Mouse (Mus musculus) limb, embryonic 14.5 days (tissue): ENCODE measurements around the gene Gm281. TPM values are rescaled to one million over a fixed set of nuclear protein-coding genes. Genes with fewer than 3 reads are reported as not detected.

Experiments used
- ATAC-seq: fragments of 200-750 bp; cut with Nextera tagmentation; 2 replicates; pipeline ENCODE4 v1.8.0; 2017; ENCODE audit warnings: low read depth, moderate number of reproducible peaks, moderate TSS enrichment; ENCODE audit not compliant: low FRiP score
- DNase-seq: peaks from one replicate; pipeline ENCODE4 v3.0.0-alpha.2; 2015; ENCODE audit warnings: low spot score
- H3K27ac ChIP-seq: fragments of 300-500 bp; sonication (generic); replicated peaks from 2 replicates; pipeline ENCODE4 v1.5.1; 2014; ENCODE audit warnings: low read depth, mild to moderate bottlenecking, low read length, moderate library complexity, mixed read lengths
- H3K27me3 ChIP-seq: fragments of 300-500 bp; sonication (generic); 2 replicates; pipeline ENCODE4 v1.6.1; 2014; ENCODE audit warnings: low read length, mixed read lengths; ENCODE audit not compliant: control insufficient read depth, insufficient read depth
- H3K36me3 ChIP-seq: fragments of 300-500 bp; sonication (generic); 2 replicates; pipeline ENCODE4 v1.6.1; 2014; ENCODE audit warnings: mild to moderate bottlenecking, low read length, moderate library complexity, mixed read lengths; ENCODE audit not compliant: control insufficient read depth, insufficient read depth
- H3K4me1 ChIP-seq: fragments of 300-500 bp; sonication (generic); 2 replicates; pipeline ENCODE4 v1.6.1; 2014; ENCODE audit warnings: antibody characterized with exemption, low read length, mixed read lengths; ENCODE audit not compliant: control insufficient read depth, insufficient read depth
- H3K4me2 ChIP-seq: fragments of 300-500 bp; sonication (generic); replicated peaks from 2 replicates; pipeline ENCODE4 v1.6.1; 2014; ENCODE audit warnings: low read depth, mild to moderate bottlenecking, low read length, moderate library complexity; ENCODE audit not compliant: severe bottlenecking
- H3K4me3 ChIP-seq: fragments of 300-500 bp; sonication (generic); replicated peaks from 2 replicates; pipeline ENCODE4 v1.5.1; 2014; ENCODE audit warnings: low read length
- H3K9ac ChIP-seq: fragments of 300-500 bp; sonication (generic); 2 replicates; pipeline ENCODE4 v1.6.1; 2014; ENCODE audit warnings: mild to moderate bottlenecking, low read depth, low read length, moderate library complexity; ENCODE audit not compliant: severe bottlenecking
- H3K9me3 ChIP-seq: fragments of 300-500 bp; sonication (generic); 2 replicates; pipeline ENCODE4 v1.6.1; 2016; ENCODE audit warnings: low read length; ENCODE audit not compliant: control insufficient read depth
- POLR2A ChIP-seq: fragments of 200-500 bp; IDR thresholded peaks from 2 replicates; pipeline ENCODE4 v1.8.0; 2012; ENCODE audit warnings: inconsistent platforms, mild to moderate bottlenecking, moderate library complexity, borderline replicate concordance; ENCODE audit not compliant: insufficient read depth, insufficient read length; ENCODE audit errors: extremely low read depth
- WGBS: fragments of 180-500 bp; shearing (Covaris S2); extraction: QIAGEN DNeasy Blood & Tissue Kit; methylation state at CpG from one replicate; pipeline ENCODE4 v1.1.7; 2014; 5-methylcytosine and 5-hydroxymethylcytosine counted together
- polyA plus RNA-seq, 2 experiments: library from polyadenylated mRNA; depleted of rRNA in 1 of 2; stranded (reverse) in 1 of 2; unstranded in 1 of 2; fragments of >200 nt; fragmentation: Nextera tagmentation in 1 of 2; extraction: Ambion mirVana in 1 of 2; gene quantifications; 2 replicates each; pipeline versions ENCODE4 v1.2.1 to v1.2.3; 2012 to 2014

The Gm281 gene
- polyA plus RNA-seq, 2 experiments, result 0.03 to 0.08 TPM

DNA sequence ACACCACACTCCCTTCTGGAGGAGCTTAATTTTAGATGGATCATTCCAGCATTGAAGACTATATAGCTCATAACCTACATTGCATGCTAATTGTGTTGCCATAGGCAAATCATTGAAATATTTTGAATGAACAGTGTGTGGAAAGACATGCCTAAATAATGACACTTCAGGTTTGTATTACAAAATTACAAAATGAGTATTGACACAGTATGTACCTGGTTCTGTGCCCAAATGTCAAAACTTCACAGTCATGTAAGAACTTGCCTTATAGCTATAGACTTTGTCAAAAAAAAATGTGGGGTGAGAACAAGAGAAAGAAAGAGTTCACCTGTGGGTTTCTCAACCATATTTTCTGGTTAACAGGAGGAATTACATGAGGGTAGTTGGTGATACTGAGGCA is 52.9 kb downstream of the Gm281 start:
- H3K9ac ChIP-seq, result no peak overlapping the region
- no peak for TF ChIP-seq POLR2A
- no peak overlapping the region for H3K4me2 ChIP-seq
- H3K27ac ChIP-seq, result no peak overlapping the region
- H3K4me3 ChIP-seq, result no peak overlapping the region
- no peaks in the 10 kb centered on the region for H3K4me1 ChIP-seq
- no peaks in the 10 kb centered on the region for H3K9me3 ChIP-seq
- ATAC-seq (no peak), DNase-seq (no peak)
- H3K27me3 ChIP-seq, result no peaks in the 10 kb centered on the region
- H3K36me3 ChIP-seq, result no peaks in the 10 kb centered on the region

DNA sequence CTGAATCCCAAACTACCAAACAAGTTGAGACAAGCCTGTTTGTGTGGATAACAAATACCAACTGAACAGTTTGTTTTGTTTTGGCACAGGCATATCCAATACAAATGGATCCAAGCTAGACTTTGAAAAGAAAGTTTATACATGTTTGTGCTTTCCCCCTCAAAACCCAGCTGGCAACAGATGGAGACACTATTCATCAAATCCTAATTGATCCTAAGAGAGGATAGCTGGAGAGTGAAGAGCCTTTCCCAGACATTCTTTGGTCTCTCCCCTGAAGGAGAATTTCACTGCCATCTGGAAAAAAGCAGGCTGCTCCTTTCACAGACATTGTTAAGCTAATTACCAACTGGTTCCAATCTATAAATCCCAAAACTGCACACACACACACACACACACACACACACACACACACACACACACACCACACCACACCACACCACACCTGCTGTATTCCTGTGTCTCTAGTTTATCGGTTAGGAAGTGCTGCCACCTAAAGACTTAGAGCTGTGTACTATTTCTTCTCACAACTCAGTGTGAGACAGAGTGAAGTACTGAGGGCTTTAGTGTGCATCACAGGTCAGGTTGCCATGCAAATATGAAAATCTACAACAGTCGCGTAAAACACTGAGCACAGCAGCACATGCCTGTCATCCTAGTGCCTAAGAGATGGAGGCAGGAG is 101.3 kb downstream of the Gm281 start:
- ATAC-seq (no peak), DNase-seq (no peak)
- Histone ChIP-seq H3K9me3 (no peaks in the 10 kb centered on the region), H3K9ac (no peak overlapping the region), H3K36me3 (no peaks in the 10 kb centered on the region), H3K27ac (no peak overlapping the region), H3K4me1 (no peaks in the 10 kb centered on the region), H3K4me2 (no peak overlapping the region), H3K4me3 (no peak overlapping the region), H3K27me3 (no peaks in the 10 kb centered on the region)
- TF ChIP-seq POLR2A, result no peak
- 77% methylated on average over 3 of the region's 3 CpGs for WGBS

DNA sequence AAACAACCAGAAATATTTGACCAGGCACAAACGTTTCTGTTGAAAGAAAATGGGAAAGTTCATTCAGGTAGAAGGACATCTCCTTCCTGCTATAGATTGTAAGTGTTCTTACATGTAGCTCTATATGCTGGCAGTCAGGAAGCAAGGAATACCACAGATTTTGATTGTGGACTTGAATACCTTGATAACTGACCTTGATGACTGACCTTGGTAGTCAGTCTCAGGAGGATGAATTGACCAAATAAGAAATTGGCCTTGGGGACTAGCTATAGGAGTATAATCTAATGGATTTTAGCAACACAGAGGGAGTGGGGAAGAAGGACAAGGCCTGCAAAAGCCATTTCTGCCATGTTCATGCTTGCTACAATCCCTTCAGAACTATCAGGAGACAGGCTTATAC is 123.8 kb downstream of the Gm281 start:
- Histone ChIP-seq H3K36me3 (no peaks in the 10 kb centered on the region), H3K27ac (no peak overlapping the region), H3K9ac (no peak overlapping the region), H3K4me2 (no peak overlapping the region), H3K27me3 (no peaks in the 10 kb centered on the region), H3K4me1 (no peaks in the 10 kb centered on the region), H3K9me3 (no peaks in the 10 kb centered on the region), H3K4me3 (no peak overlapping the region)
- no peak for TF ChIP-seq POLR2A
- DNase-seq, result no peak
- WGBS, result 40% methylated on average over 1 of the region's 1 CpGs
- ATAC-seq, result no peak

DNA sequence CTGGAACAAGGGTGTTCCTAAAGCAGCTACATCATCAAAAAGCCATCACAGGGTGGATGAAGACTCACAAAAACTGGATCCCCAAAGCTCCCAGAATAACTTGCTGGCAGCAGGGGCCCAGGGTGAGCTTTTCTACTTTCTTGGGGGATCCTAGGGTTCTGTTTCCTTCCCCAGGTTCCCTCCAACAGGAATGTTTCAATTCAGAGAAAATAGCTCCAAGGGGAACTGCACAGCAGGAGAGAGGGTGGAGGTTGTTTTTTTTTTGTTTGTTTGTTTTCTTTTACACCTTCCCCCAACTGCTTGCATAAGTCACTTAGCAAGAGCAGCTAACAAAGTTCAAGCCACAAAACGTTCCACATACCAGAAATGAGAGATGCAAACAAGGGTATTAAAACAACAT is 124.3 kb downstream of the Gm281 start:
- DNase-seq (no peak), ATAC-seq (no peak)
- H3K9ac ChIP-seq, result no peak overlapping the region
- no peak for TF ChIP-seq POLR2A
- no peak overlapping the region for H3K4me2 ChIP-seq
- H3K4me3 ChIP-seq, result no peak overlapping the region
- H3K9me3 ChIP-seq, result no peaks in the 10 kb centered on the region
- no peaks in the 10 kb centered on the region for H3K27me3 ChIP-seq
- no peaks in the 10 kb centered on the region for H3K4me1 ChIP-seq
- no peaks in the 10 kb centered on the region for H3K36me3 ChIP-seq
- H3K27ac ChIP-seq, result no peak overlapping the region
- WGBS, result 9% methylated on average over 1 of the region's 1 CpGs

DNA sequence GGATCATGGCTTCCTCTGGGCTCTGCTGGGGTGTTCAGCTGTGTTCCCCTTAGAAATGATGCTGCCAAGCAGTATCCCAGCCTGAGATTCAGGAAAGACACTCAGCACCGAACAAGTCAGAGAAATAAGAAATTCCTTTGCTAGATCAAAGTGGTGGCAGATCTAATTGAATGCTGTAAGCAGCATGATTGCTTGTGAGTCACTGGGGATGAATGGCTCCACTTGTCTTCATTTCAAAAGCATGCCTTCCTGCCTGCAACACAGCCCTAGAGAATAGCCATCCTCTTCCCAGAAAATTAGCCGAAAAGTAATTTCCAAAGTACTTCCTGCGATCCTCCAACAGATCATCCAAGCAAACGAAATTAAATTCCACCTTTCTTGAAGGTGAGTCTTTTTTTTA is 131.3 kb downstream of the Gm281 start:
- Histone ChIP-seq H3K27me3 (no peaks in the 10 kb centered on the region), H3K27ac (no peak overlapping the region), H3K4me3 (no peak overlapping the region), H3K4me2 (no peak overlapping the region), H3K9me3 (no peaks in the 10 kb centered on the region), H3K36me3 (no peaks in the 10 kb centered on the region), H3K9ac (no peak overlapping the region), H3K4me1 (no peaks in the 10 kb centered on the region)
- ATAC-seq (no peak), DNase-seq (no peak)
- WGBS, result 67% methylated on average over 4 of the region's 4 CpGs
- TF ChIP-seq POLR2A, result no peak

DNA sequence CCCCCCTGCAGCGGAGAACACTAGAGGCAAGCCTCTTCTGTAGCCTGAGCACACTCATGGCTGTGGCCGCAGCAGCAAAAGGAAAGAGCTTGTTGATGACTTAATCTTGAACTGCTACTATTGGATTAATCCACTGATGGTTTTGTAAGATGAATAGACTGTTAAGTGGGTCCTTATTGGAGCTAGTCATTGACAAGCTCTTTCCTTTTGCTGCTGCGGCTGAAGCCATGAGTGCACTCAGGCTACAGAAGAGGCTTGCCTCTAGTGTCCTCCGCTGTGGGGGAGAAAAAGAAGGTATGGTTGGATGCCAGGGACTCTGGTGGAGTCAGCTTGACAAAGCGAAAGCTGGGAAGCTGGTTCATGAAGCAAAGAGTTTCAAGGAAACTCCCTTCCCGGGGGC is 135.9 kb downstream of the Gm281 start:
- Histone ChIP-seq H3K36me3 (no peaks in the 10 kb centered on the region), H3K27me3 (no peaks in the 10 kb centered on the region), H3K9me3 (no peaks in the 10 kb centered on the region), H3K4me3 (no peak overlapping the region), H3K9ac (no peak overlapping the region), H3K4me2 (no peak overlapping the region), H3K27ac (no peak overlapping the region), H3K4me1 (no peaks in the 10 kb centered on the region)
- no peak for TF ChIP-seq POLR2A
- WGBS, result 62% methylated on average over 4 of the region's 6 CpGs
- no peak for ATAC-seq
- DNase-seq, result no peak
